Mouse (Mus musculus) monocyte, adult 2 months (primary cell): ENCODE data around the gene Lamtor4.

Source experiments
- DNase-seq, 2 experiments: peaks; one replicate each; pipeline ENCODE4 v3.0.0; 2022; ENCODE audit warnings: low spot score in 2 of 2, low read depth in 1 of 2

Gene Lamtor4

DNA sequence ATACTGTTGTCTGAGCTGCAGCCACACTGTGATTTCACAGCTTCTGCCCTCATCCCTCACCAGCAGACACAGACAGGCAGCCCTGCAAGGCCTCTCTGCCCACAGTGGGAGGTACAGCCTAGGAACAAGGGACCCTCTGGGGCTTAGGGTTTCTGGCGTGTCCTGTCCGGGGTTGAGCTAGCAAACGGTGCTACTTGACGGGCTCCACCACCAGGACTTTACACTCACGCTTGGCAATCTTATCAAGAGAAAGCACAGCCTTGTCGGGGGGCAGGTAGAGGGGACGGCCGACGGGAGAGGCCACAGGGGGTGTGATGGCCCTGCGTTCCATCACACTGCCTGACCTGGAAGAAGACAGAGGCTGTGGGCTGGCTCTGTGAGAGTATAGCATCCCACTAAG is 4.8 kb downstream of the Lamtor4 start:
- no peak for DNase-seq

DNA sequence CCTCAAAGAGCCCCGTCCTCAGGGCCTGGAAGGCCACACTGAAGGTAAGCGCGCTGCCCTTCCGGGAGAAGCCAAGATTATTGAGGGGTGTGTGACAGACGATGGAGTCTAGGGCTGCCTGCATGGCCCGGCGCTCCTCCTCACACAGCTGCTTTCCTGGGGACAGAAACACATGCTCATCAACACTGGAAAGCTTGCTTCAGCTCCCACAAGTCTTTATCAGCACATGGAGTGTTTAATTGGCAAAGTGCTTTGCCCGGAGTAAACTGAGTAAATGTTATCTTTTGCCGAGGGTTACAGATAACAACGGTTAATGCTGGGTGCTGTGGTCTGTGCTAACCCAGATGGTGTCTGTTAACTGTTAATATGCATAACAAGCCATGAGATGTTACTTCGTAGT is 5.6 kb downstream of the Lamtor4 start:
- no peak for DNase-seq

DNA sequence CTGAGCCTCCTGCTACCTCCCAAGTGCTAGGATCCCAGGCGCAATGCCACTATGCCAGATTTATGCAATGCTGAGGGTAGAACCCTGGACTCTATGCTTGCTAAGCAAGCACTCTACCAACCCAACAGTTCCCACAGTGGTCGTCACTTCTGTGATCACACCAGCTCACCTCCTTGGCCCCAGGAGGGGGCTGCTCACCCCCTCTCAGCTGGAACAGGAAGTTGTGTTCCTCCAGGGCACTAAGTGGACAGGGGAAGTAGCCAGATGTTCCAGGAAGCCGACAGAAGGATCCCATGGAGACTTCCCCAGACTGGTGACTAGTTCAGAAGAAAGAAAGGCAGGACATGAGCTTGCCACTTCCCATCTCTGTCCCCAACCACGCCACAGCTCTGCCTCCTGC is 6.7 kb downstream of the Lamtor4 start:
- no peak for DNase-seq

- DNase-seq: no peak
Observed at GRCm38 (mm10) chr5:138262582-138263240, 7.4 kb downstream of the Lamtor4 start.

DNA sequence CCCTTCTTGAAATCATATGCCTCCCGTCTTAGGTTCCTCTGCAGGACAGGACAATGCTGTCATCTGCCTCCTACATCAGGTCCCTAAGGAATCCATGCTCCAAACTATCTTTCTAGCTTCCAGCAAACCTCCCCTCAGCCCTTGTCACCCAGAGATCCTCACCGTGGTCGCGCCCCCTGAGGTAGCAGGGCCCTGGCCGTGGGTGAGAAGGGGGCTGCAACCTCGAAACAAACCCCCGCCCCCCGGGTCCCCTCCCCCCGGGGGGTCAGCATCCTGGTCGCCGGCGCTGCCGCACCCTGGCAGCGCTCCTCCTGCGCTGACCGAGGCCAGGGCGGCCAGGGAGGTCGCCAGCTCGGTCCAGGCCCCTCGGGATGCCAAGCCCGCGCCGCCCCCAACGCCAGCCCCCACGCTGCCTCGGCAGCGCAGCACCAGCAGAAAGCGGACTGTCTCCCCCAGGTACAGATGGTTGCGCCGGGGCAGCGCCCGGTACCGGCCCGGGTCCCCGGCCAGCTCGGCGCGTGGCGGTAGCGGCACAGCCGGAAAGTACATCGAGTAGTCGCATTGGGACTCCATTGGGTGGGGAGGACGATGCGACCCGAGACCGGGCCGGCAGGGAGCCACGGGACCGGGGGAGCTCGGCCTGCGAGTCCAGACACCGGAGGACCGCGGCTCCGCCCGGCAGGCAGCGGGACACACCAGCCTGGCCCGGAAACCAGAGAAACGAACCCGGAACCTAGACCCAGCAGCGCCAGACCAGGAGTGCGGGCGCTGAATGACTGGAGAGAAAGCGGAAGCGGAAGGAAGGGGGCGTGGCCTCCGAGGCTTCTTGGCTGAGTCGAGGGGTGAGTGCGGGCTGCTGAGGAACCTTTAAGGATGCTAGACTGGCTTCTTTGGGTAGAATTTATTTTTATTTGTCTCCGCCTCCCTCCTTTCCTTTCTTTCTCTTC is 8.3 kb downstream of the Lamtor4 start, which contains the start of gene BC037034:
BC037034 (minus strand) TSS at position 774 of the 947 bp plus-strand sequence.
- DNase-seq: peak; percentile 71 to 86

DNA sequence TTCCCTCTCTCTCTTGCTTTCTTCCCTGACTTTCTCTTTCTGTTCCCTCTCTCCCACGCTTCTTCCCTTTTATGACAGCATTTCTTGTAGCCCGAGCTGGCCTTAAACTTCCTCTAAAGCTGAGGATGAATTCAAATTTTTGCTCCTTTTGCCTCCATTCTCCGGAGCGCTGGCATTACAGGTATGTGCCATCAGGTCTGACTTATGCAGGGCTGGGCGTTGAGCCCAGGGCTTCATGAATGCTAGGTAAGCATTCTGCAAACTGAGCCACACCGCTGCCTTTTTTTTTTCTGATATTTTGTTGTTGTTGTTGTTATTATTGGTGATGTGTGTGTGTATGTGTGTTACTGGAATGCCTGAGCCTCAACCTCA is 8.9 kb downstream of the Lamtor4 start:
- DNase-seq: no peak

- DNase-seq: no peak
Observed at GRCm38 (mm10) chr5:138265712-138266111, 10.4 kb downstream of the Lamtor4 start.

- no peak for DNase-seq
Observed at GRCm38 (mm10) chr5:138267114-138267513, 11.8 kb downstream of the Lamtor4 start.

DNA sequence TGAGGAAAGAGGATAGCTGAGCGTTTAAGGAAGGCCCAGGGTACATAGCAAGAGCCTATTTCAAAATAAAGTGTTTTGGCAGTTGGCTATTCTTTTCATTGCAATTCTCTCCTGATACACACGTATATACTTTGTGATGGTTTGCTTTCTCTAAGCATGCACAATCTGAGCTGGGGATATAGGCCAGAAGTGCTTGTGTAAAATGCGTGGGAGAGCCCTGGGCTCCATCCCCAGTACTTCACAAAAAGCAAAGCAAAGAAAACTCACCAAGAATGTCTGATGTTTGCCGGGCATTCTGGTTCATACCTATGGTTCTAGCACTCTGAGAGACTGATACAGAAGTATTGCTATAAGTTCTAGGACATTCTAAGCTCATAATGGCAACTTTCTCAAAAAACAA is 13.7 kb downstream of the Lamtor4 start:
- no peak for DNase-seq

DNA sequence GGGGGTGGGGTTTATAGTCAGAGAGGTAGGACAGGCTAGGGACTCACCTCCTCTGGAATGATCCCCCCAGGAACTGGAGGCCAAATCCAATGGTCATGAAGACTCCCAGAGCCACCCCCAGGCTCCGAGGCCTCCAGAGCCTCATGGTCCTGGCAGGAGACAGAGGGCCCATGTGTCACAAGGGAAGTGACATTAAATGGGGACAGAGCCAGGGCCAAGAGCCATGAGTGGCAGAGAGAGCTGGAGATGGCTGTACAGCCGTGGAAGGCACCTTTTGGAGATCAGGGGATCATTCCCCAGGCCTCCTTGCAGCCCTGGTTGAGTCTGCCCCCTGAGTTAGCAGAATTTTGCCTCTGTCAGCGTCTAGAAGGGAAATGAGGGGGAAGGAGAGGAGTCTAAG is 15.9 kb downstream of the Lamtor4 start:
- DNase-seq: no peak

- DNase-seq: no peak
Observed at GRCm38 (mm10) chr5:138272409-138272923, 17.2 kb downstream of the Lamtor4 start, which contains the start of gene Gal3st4. TSS of gene Gal3st4 (minus strand) at chr5:138272840.

DNA sequence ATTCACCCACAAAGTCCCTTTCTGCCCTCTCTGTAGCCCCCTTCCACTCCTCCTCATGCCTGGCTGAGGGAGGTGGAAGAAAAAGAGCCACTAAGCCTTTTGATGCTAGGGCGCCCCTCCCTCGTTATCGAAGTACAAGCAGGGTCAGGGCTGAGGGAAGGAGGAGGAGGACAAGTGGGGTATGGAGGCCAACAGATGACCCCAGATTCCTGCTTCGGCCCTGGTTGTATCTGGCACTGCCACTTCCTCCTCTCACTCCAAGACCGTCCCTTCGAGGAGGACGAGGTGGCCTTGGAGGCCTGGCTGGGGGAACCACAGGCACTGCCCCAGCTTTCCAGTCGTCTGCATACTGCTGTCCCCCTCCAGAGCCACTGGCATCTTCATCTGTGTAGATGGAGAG is 18.9 kb downstream of the Lamtor4 start:
- DNase-seq: no peak

- no peak for DNase-seq
Observed at GRCm38 (mm10) chr5:138275216-138276050, 20.2 kb downstream of the Lamtor4 start.

DNA sequence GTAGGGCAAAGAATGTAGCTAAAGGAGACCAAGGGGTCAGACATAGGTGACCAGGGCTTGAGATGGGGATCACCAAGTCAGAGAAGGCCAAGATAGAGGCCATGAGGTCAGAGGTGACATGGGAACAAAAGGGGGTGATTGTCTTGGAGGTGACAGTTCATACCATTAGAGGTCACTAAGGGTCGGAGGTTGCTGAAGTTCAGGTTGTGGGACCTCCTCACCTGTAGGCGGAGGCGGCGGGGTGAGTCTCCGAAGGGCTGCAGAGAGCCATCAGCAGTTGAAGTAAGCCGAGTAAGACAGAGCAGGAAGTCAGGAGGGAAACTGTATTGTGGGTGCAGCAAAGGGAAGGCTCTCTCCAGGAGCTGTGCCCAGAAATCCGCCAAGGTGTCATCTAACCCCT is 22.7 kb downstream of the Lamtor4 start:
- DNase-seq: no peak

- DNase-seq: peak; percentile 64 to 76
Observed at GRCm38 (mm10) chr5:138279585-138280424, 24.5 kb downstream of the Lamtor4 start, which contains the start of the genes Gm43720, Gpc2 and Stag3. TSS of gene Gm43720 (minus strand) at chr5:138279958. TSS of gene Gpc2 (minus strand) at chr5:138280005. TSS of gene Stag3 (plus strand) at chr5:138280240.

GRCm38 (mm10) chr5:138280425-138280768 is 25.1 kb downstream of the Lamtor4 start:
- DNase-seq: no peak

- no peak for DNase-seq
Observed at GRCm38 (mm10) chr5:138280829-138281228, 25.5 kb downstream of the Lamtor4 start.

DNA sequence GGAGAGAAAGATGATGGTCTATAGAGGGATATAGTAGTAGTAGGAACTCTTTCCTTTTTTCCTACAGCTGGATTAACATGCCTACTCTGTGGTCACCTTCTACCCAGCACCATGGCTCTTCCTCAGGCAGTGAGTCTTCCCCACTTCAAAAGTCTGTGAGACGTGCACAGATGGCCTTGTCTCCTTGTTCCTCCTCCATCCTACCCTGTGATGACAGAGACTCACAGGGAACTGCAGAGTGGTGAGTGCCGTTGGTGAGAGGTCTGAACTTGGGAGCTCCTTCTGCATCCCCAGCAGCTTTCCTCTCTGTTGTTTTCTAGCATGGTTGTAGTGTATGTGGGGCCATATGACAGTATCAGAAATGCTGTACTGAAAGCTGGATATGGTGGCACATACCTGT is 26.5 kb downstream of the Lamtor4 start:
- no peak for DNase-seq

GRCm38 (mm10) chr5:138283540-138283939 is 28.3 kb downstream of the Lamtor4 start:
- DNase-seq: no peak

GRCm38 (mm10) chr5:138287861-138288260 is 32.6 kb downstream of the Lamtor4 start:
- DNase-seq: no peak
